Mouse (Mus musculus): ENCODE results near the gene Klk1.

Klk1 gene

DNA sequence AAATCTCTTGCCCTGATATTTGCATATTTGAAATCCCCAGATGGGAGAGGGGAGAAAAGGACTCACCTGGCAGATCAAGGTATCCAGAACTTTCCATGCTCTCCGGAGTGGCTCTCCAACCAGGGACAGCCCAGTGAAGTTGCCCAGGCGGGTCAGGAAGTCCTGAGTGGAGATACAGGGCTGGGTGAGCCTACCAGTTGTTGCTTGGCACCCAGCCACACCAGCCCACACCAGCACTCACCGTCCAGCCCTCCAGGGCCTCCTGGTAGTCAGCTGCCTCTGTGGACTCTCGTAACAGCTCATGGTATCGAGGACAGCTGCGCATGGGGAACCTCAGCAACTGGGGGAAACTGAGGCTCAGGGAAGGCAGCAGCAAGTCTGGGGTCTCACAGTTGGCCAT lies 29.8 kb downstream of the Klk1 start:
- DNase-seq = no peak

- no peak for DNase-seq
Observed at GRCm38 (mm10) chr7:44257278-44257677, 32.1 kb downstream of the Klk1 start, which contains the start of gene Acp4. TSS of gene Acp4 (minus strand) at chr7:44257378.

DNA sequence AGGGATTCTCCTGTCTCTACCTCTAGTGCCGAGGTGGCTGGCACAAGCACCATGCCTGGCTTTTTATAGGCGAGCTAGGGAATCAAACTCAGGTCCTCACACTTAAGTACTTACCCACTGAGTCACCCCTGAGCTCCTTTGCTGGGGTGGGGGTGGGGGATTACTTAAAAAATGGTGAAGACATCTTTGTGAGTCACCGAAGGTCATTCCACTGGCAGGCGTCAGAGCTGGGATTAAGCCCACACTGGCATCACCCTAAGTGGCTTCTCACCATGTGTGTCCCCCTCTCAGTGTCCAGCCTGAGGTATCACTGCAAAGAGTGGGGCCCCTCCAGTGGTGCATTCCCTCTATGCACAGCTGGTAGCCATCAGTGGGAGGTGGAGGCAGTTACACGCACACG lies 35.2 kb downstream of the Klk1 start:
- DNase-seq = no peak

DNA sequence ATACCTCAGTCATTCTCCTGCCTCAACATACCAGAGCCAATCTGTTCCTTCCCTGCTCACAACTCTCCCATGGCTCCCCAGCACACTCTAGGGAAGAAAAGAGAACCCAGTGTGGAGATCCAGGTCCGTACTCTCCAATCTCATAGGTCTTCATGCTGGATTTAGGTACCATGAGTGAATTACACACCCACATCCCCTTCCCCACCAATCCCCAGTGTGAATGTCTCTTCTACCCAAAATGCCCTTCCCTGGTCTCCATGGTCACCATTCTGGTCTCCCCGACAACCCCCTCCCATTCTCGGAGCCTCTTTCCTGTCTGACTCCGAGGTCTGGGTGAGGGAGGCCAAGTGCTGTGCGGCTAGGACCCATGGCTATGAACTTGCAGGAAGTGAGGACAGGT lies 36.0 kb downstream of the Klk1 start, which contains the start of gene Gm15517:
Gene Gm15517 (plus strand): TSS at position 301 of the 400 bp plus-strand sequence.
- DNase-seq = no peak

DNA sequence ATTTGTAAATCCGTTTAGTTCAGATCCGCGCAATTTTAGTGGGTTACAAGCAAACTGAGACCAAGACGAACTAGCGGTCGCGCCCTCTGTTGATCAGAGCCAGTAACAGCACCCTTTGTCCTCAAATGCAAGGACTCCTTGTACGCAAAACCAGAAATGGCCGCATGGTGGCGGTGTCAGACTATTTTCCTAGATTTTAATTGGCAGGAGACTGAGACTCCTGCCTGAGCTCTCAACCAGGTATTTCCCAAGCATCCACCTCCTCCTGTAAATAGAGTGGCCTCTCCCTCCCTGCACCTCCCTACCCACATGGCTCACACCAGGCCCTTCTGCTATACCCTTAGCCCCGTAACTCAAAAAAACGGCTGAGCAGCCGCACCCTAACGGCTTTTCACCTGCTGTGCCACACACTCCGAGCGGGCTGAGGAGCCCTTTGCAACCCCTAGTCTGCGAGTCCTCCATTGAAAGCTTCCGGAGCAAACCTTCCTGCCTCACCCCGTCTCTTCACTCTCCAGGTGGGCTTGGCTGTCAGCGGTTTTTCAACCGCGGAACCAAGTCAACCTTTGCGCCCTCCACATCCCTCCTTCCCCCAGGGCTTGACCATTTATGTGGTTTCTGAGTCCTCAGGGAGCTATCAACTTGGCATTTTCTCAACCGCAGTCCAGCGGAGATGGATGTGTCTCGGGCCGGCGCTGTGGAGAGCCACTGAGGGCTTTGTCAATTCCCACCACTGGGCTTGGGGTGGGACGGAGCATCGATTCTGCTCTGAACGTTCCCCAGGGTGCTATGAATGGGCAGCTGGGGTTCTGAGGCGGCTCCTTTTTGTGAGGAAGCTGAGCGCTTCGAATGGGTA lies 37.9 kb downstream of the Klk1 start:
- peak; percentile 95 for DNase-seq

DNA sequence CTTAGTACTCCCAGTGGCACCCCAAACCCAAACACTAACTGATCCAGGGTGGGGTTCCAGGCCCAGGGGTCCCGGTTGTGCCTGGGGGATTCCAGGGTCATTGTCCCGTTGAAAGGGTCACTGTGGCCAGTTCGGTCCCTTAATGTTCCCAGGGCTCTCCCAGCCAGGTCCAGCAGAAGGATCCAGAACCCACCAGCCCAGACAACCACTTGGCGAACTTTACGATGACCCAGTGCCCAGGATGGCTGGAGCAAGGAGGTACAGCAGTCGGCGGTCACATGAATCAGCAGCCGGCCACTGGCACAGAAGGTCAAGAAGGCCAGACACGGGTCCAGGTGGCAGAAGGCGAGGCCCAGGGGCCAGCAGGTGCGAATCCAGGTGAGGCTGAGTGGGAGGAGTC lies 43.0 kb downstream of the Klk1 start:
- DNase-seq = no peak

DNA sequence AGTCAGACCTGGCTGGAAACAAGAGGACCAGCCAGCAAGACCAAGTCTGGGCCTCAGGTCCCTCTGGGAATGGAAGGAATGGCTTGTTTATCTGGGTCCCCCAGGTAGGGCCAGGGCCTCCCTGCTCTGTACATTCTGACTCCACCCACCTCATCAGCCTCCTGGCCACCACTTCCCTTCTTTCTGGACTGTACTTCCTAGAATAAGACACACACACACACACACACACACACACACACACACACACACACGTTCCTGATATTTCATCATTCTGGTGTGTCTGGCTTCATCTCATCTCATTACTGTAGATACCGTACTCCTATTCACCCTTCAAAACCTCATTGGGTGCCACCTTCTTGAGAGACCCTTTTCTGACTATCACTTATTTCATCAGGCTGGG lies 44.2 kb downstream of the Klk1 start:
- DNase-seq = no peak

DNA sequence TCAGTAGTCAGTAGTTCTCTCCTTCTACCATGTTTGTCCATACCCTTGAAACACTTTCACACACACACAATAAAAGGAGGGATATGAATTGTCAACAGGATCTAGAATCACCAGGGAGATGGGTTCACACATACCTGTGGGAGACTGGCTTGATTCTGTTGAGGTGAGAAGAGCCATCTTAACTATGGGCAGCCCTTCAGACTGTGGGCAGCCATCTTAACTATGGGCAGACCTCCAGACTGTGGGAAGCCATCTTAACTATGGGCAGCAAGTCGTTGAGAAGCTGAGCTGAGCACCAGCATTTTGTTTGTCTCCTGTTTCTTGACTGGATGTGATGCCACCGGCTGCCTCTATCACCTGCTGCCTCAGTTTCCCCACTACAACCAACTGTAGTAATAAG lies 46.1 kb downstream of the Klk1 start:
- no peak for DNase-seq

DNA sequence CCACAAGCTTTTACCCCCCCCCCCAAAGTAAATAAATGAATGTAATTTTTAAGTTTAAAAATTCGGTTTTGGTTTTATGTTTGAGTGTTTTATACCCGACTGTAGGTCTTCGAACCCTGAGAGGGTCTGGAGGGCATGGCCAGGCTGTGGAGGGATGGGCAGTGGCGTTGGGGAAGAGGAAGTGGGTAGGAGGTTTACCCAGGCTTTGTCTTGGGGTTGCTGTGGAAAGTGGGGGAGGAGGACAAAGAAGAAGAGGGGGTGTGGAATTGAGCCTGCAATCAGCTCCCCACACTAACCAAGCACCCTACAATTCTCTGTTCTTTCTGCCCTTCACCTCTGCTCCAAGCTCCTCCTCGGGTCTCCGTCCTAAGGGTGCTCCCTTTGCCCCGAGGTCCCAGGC lies 47.4 kb downstream of the Klk1 start:
- DNase-seq = no peak

- DNase-seq = no peak
Observed at GRCm38 (mm10) chr7:44273446-44273845, 48.3 kb downstream of the Klk1 start.

DNA sequence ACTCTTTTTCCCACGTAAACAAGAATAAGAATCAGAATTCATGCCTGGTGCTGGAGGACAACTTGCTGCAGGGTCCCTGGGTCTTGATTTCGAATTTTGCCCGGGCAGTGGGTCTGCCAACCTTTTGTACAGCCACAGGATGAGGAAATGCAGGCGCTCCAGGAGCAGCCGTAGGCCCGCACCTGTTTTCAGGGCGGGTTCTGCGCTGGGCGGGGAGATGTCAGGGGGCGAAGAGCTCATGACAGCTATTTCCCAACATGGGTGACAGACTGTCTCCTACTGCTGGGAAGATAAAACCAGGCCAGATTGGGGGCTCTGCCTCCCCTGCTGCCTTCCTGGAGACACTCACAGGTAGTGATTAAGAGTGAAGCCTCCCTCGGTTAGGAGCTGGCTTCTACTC lies 48.9 kb downstream of the Klk1 start:
- DNase-seq = no peak

GRCm38 (mm10) chr7:44275546-44275945 lies 50.4 kb downstream of the Klk1 start:
- no peak for DNase-seq

- DNase-seq = no peak
Observed at GRCm38 (mm10) chr7:44276461-44277249, 51.5 kb downstream of the Klk1 start.

DNA sequence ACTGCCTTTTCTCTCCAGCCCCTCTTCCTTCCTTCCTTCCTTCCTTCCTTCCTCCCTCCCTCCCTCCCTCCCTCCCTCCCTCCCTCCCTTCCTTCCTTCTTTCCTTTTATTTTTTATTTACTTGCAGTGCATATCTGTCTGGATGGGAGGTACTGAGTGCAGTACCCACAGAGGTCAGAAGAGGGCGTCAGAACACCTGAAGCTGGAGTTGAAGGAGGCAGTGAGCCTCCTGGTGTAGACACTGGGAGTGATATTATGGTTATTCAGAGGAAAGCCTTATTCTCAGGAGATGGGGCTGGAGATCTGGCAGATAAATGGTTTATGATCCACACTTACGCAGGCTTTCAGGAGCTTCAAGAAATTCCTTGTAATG lies 52.1 kb downstream of the Klk1 start:
- DNase-seq = peak; percentile 24
